Mouse (Mus musculus): Measurements from ENCODE around the gene Htr2b. TPM values are rescaled to one million over a fixed set of nuclear protein-coding genes. Genes with fewer than 3 reads are reported as not detected.

Htr2b gene
- under 1 TPM; 0.14 TPM for total RNA-seq (2021)
- polyA plus RNA-seq (2012; rRNA removed): 0.25 TPM in 1 of 2 replicates, not detected in the other
- long read RNA-seq: 0 reads

DNA sequence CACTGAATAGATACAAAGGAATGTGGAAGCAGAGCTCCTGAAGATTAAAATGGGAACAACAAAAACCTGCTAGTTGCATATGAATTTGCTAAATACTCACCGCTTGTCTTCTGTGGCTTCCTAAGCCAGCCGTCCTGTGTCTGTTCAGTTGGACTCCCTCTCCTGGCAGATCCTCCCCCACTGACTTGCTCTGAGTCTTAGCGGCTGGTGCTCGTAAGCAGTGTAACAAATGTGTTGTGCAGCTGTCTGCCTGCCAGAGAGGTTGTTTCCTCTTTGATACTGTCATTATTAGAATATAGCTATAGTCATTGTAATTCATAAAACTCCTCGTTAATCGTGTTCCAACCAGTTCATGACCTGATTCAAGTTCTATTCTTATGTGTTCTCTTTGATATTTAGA is at the start of gene Htr2b:
TSS of gene Htr2b (minus strand) at position 192 of the 400 bp plus-strand sequence.
- DNase-seq: peak; percentile 14

DNA sequence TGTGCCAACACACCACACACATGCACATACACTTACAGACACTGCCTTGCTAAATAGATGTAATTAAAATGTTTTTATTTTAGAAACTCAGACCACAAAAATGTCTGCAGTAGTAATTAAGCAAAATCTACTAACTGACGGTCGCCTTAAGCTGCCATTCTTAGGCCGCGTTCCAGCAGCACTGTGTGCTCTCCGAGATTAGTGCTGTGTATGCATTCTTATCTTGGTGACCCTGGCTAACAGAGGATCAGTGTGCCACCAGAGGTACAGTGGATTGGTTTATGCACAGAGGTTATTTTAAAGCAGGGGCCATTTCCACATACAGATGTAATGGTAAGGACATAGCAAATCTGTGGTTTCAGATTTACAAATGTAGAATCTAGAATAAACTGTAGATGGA is 49.3 kb upstream of the Htr2b start:
- no peak for DNase-seq

DNA sequence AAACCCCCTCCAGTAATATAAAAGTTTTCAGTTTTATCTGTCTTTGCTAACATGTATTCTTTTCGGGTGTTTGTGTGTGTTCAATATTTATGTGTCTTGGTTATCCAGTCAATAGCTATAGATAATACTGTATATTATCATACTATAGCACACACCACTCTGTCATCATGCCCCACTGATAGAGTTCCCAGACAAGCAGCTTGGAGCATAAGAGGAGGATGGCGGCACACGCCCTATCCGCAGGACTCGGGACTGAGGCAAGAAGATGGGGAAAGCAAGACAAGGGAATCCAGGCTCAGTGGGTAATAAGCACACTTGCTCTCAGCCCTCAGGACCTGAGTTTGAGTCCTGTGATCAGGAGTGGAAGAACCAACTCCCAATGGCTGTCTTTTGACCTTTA is 48.7 kb upstream of the Htr2b start:
- DNase-seq: no peak

DNA sequence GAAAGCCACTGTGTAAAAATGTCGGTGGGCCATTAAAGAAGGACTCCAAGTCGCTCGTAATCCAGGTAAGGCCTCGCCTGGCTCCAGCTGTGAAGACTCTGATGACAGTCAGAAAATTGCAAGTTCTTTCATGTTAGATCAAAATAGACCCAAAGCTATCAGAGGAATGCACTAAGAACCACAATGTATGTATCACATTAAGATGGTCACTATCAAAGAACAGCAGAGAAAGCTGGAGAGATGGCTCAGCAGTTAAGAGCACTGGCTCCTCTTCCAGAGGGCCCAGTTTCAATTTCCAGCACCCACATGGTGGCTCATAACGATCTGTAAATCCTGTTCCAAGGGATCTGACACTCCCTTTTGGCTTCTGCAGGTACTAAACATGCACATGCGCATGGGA is 48.3 kb upstream of the Htr2b start:
- DNase-seq: no peak

DNA sequence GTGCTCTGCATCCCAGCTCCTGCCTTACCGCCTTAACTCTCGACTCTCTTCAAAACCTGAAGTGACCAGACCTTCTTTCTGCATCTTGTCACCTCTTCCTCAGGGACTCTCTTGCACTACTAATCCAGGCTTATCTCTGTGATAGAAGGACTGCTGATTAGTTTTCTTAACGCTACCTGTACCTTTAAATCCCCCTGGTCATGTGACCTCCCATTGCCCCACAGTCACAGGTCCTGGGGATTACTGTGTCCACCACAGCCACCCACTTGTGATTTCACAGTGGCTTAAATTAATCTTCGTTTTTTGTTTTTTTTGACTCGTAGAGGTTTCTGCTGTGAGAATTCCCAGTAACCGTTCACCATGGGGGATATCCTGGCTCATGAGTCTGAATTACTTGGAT is 44.8 kb upstream of the Htr2b start:
- no peak for DNase-seq

DNA sequence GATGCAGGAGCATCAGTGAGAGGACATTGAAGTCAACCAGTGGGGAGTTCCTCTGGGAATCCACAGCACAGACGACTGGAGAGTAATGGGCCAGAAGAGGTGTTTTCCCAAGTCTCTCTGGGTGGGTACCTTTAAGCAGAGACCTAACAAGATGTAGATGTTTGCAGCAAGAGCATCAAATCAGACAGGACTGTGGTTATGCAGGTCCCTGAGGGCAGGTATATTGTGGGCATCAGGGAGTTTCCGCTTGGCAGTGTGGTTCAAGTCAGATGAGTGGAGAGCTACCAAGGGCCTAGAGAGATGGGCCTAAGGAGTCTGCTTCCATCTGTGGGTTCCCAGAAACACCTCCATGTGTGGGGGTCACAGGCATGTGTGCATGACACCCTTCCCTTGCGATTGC is 44.3 kb upstream of the Htr2b start:
- DNase-seq: no peak

DNA sequence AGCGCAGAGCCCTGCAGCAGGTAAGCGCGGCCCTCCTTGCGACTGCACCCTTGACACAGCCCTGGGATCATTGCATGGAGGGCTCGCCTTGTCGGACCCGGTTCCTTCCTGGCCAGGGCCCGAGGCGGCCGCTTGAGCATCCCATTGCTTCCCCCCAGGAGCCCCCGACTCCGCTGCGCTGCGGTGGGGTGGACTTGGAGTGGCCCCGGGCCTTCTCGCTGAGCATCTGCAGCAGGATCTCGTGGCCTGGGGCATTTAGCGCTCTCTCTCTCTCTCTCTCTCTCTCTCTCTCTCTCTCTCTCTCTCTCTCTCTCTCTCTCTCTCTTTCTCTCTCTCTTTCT is 43.0 kb upstream of the Htr2b start:
- DNase-seq: no peak

DNA sequence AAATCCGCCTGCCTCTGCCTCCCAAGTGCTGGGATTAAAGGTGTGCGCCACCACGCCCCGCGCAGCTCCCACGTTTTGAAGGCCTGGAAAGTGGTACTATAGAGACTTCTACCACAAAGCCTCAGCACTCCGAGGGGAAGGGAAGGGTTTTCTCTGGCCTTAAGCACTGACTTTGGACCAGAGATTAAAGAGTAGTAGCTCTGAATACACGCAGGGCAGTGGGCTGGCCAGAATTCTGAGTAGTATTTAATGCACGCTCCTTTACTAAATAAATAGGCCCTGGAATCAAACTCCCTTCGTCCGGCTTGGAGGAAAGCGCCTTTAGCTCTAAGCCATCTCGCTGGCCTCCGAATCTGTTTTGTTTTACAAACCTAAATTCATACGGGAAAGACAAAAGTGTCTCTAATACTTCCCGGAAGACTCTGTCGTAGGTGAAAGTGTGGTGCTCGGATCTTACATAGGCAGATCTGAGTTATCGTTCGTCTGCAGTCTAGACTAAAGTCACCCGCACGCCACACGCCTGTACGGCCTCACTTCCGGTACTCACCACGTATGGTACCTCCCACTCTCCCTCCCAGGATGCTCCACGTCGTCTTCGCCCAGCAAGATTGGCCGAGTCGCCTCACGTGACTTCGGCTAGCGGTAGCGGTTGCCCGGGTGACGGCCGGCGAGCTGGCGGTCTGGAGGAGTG is 42.5 kb upstream of the Htr2b start, which contains the start of gene Armc9:
TSS of gene Armc9 (plus strand) at position 648 of the 691 bp plus-strand sequence.
- DNase-seq: peak; percentile 97

DNA sequence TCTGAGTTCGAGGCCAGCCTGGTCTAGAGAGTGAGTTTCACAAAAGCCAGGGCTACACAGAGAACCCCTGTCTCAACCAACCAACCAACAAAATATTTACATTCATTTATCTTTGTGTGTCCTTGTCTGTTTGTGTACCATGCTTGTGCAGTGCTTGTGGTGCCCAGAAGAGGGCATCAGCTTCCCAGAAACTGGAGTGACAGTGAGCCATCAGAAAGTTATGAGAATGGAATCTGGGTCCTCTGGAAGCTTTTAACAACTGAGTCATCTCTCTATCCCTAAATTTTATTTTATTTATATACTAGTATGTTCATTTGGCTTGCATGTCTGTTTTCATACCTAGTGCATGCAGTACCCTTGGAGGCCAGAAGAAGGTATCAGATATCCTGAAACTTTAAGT is 40.8 kb upstream of the Htr2b start:
- no peak for DNase-seq

DNA sequence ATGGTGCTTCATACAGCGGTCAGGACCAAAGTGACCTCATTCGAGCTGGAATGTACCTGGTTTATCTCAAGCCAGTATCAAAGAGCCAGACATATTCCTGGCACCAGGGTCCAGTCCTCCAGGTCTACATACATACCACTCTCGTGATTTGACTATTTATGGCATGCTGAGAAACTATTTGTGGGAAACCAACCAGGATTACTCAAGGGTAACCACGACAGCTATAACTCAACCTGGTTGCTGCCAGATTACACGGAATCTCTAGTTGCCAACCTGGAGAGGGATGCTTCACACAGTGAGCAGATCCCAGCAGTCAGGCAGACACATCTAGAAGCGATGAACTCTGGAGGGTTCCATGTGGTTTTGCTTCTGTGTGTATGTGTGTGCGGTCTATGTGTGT is 39.6 kb upstream of the Htr2b start:
- DNase-seq: no peak

DNA sequence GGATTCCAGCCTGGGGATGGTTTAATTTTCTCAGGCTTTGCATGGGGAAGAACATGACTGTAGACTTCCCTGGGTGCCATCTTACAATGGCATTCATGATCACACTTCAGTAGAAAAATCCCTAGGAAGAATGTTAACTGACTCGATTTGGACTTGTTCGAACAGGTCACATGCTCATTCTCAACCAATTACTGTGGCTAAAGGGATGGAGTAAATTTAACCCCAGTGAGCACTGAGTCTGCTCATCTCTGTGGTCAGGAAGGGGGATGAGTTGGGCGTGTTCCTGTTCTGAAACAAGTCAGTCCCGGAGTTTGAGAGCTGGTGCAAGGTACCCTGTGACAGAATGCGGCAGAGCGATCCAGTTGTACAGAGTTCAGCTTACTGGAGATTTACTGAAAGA is 39.2 kb upstream of the Htr2b start:
- DNase-seq: no peak

DNA sequence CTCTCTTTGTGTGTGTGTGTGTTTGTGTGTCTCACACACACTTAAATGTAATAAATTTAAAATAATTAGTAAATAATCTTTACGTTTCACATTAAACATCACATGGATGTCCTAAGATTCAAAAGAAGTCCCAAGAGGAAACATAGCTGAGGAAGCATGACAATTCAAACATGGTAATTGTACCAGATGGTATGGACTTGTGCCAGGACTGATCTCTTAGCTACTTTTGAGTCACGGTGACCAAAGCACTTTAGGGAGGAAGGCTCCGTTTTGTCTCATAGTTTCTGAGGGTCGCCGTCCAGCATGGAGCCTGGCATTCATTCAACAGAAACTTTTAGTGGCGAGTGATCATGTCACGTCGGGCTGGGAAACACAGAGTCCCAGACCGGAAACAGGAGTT is 36.4 kb upstream of the Htr2b start:
- no peak for DNase-seq

DNA sequence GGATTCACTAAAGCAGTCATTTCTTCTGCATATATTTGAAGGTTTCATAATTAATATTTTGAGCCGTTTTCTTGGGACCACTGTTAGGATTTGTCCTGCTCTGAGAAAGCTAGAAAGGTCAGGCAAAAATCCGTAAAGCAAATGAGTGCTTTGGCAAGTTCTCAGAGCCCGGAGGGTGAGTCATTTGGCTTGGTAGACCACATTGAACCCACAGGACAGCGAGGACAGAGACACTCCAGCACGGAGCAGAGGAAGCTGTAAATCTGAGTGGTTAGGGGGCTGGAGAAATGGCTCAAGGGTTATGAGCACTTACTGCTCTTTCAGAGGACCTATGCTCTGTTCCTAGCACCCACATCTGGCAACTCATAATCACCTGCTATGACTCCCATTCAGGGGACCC is 35.8 kb upstream of the Htr2b start:
- DNase-seq: peak; percentile 79

DNA sequence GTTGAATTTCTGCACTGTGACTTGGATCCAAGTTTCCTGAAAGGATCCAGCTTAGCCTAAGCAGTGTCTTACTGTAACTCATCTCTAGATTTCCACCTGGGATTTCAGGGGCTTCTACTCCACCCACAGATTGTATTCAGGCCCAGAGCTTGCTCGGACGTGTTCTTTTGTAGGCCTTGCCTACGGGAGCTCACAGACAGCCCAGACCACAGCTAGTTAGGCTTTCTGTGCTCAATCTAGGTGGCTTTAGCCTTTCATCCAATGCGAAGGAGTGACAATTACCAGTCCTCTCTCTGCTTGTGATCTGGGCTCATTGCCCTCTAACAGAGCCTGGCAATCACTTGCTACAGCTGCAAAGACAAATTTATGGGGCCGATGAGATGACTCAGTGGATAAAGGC is 34.5 kb upstream of the Htr2b start:
- no peak for DNase-seq

DNA sequence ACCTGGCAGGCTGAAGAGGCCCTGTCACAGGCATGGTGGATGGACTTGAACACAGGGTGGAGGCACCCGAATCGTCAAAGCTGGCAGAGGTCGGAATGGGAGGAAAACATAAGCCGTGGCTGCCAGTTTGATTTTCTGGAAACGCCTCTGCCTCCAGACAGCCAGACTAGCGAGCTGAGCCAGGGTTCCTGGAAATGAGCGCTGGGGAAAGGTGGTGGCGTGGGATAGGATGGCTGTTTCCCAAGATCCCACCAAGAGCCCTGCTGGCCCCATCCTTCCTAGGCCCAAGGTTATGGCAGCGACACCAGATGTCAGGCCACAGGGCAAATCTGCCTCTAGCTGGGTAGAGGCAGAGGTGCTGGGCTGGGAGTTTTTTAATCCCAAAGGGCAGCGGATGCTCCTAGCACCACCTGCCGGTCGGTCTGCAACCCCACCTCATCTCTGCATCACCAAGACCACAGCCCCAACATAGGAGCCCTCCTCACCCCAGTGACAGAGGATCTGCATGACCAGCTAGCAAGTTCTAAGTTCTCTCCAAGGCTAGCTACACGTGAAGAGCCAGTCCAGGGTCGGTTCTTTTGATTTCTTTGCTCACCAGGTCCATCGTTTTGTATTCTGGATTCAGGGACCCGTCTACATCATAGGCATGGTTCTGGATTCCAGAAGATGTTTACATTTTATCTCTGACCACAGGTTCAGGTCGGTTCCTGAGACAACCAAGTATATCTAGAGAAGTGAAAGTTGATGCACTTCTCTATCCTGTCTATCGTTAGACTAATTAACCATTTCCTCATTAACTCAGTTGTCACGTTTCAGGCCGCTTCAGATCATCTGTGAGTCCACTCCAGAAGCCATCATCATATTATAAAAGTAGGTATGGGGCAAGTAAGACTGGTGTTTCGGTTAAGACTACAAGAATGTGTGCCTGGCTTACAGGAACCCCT is 32.5 kb upstream of the Htr2b start:
- no peak for DNase-seq

DNA sequence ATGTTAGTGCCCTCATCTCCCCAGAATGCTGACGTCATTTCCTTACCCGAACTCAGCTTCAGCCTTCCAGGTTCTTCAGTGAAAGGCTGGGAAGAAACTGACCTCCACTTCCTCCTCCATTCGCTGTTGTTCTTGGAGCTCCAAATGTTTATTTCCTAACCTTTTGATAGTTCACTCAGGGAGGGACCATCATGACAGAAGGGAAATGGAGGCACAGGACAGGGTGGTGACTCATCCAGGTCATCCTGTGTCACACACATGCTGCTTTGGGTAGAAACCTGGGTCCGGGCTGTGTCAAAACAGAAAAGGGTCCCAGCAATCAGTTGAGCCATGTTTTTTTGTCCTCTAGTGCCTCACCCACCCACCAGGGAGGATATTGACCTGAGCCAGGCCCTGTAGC is 31.4 kb upstream of the Htr2b start:
- no peak for DNase-seq

DNA sequence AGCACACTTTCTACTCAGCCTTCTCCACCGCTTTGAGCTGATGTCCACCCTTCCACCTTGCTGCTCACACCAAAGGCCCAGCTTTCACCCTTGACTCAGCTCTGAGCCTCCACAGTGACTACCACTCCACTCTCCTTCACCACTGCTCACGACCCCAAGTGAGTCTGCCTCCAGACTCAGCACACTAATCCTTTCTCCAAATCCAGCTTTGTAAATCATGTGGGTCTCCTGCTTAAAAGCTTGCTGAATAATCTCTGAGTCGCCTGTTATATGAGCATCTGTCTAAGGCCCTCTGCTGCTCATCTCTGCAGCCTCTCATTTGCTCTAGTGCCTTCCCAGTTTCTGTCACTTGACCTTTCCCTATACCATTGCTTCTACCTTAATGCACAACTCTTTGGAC is 29.3 kb upstream of the Htr2b start:
- no peak for DNase-seq

DNA sequence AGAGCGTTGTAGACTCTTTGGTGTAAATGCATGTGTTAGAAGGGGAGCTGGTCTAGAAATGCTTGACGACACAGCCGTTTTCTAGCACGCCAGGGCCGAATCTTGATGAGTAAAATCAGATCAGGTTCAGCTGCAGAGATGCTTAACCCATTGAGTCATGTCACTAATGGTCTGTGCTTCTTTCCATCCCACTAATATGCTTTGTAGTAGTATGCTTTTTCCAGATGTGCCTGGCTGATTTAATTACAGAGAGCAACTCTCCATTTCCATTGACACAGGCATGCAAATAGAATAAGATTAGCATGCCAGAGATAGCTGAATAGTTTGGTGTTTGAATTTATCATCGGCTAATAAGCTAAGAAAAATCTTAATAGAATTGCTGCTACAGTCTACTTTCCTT is 23.5 kb upstream of the Htr2b start:
- no peak for DNase-seq

DNA sequence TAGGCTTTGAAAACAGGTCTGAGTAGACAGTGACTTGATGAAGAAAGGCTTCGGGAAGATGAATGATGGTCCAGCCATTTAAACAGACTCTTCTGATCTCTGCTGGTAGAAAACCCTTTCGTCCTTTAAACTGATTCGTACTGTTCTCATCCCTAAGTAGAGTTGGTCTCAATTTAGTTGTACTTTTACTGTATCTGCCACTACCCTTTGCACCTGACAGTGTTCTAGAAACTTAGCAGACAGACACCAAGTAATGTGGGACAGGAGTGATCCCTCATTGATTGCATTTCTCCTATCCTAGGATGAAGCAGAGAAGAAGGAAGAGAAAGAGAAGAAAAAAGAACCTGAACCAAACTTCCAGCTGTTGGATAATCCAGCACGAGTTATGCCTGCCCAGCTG is 21.6 kb upstream of the Htr2b start, which contains the start of gene Gm21972:
TSS of gene Gm21972 (plus strand) at position 301 of the 400 bp plus-strand sequence.
- DNase-seq: no peak

DNA sequence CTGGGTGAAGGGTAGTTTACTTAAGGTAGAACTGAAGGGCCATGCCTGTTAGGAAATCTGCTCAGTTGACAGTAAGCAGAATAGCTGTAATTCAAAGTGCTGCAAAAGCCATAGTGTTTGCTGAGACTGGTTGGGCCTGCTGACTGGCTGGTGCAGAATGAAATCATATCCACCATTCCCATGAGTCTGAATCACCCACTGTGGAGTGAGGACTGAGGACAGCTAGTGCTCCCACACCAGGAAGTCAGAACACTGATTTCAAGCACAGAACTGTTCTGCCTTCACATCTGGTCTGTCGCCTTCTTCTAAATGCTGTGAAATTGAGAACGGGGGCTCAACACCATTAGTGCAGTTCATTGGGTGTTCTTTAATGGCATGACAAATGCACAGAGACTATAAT is 14.3 kb upstream of the Htr2b start:
- no peak for DNase-seq

DNA sequence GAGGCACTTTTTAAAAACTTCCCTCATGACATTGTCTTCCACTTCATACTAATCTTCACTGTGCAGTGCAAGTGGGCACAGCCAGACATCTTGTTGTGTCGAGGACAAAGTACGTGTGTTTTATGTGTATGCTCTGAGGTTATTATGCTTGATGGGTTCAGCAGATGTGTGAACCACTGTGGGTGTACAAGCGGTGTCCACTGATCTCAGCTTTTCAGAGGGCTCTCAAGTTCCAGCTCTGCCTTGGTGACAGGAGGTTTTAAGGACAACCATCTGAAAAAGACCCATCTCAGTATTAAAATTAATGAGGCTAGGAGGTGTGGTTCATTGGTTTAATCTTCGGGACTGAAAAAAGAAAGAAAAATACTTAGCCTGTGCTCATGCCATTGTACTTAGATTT is 7.8 kb upstream of the Htr2b start:
- DNase-seq: no peak

DNA sequence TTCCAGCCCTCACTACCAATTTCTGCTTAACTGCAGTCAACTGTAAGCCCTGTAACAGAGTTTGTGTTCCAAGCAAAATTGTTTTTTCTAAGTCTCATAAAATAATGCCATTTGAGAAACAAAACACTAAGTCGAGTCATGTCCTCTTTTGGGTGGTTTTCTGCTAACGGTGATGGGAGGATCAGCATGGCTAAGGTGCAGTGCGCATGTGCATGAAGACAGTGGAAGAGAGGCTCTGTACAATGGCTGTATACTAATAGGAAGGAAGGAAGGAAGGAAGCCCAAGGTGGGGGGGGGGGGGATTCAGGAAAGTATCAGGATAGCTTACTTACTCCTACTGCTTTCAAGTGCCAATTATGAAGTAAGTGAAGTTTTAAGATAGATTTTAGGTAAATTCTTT is 2.4 kb upstream of the Htr2b start:
- no peak for DNase-seq

DNA sequence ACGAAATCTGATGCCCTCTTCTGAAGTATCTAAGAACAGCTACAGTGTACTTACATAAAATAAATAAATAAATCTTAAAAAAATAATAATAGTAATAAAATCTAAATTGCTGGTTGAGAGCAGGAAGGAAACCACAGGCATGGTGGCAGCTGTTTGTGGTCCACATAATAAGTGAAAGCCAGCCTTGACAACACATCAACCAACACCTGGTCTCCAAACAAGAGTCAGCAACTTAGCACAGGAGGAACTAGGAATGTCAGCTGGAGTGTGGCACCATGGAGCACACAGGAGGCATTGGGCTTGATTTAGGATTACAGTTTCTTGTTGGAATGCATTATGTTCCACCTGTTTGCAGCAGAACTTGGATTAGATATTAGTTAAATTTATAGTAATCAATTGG is 6.7 kb downstream of the Htr2b start:
- no peak for DNase-seq
